16 mouse cellular contexts compared by ENCODE assay signal in genomic region chr6:145438851-145439250, GRCm38 (mm10).
"Had no signal": no experiment of that assay in that cellular context is flagged by ENCODE, and none has a peak within 500 bp of the region (broad histone marks: within the 10 kb centered on the region; RNA-seq: fewer than 3 reads in every experiment).

No protein-coding gene starts in this region.

- H3K4me2 ChIP-seq: kidney, embryonic 15.5 days; liver, embryonic 13.5 days; lung, embryonic 14.5 days; midbrain, embryonic 12.5 days; midbrain, embryonic 15.5 days; neural tube, embryonic 12.5 days; neural tube, embryonic 15.5 days had no signal

- H3K9ac ChIP-seq: kidney, embryonic 15.5 days; liver, embryonic 13.5 days; lung, embryonic 14.5 days; midbrain, embryonic 12.5 days; midbrain, embryonic 15.5 days; neural tube, embryonic 12.5 days; neural tube, embryonic 15.5 days had no signal

- H3K9me3 ChIP-seq: kidney, embryonic 15.5 days; liver, embryonic 13.5 days; midbrain, embryonic 12.5 days; midbrain, embryonic 15.5 days; neural tube, embryonic 12.5 days; neural tube, embryonic 15.5 days had no signal

- H3K27ac ChIP-seq: kidney, embryonic 15.5 days; liver, embryonic 13.5 days; midbrain, embryonic 12.5 days; midbrain, embryonic 15.5 days; neural tube, embryonic 12.5 days; neural tube, embryonic 15.5 days; stomach, postnatal 0 days had no signal

- H3K4me1 ChIP-seq: liver, embryonic 13.5 days; midbrain, embryonic 12.5 days; midbrain, embryonic 15.5 days; neural tube, embryonic 12.5 days; neural tube, embryonic 15.5 days had no signal

- ATAC-seq: midbrain, embryonic 15.5 days had no signal

- DNase-seq: kidney, adult 11 months; kidney, adult 8-10 months; kidney, postnatal 10 days; kidney, postnatal 36 days; liver, embryonic 13.5 days; lung, embryonic 14.5 days; lung, postnatal 10 days; lung, postnatal 36 days; thymus, adult 2 months; thymus, postnatal 36 days had no signal

- H3K4me3 ChIP-seq: kidney, embryonic 15.5 days; liver, embryonic 13.5 days; midbrain, embryonic 12.5 days; midbrain, embryonic 15.5 days; neural tube, embryonic 12.5 days; neural tube, embryonic 15.5 days had no signal

- H3K36me3 ChIP-seq: kidney, embryonic 15.5 days; liver, embryonic 13.5 days; midbrain, embryonic 12.5 days; midbrain, embryonic 15.5 days; neural tube, embryonic 12.5 days; neural tube, embryonic 15.5 days had no signal

- H3K27me3 ChIP-seq: kidney, embryonic 15.5 days; liver, embryonic 13.5 days; midbrain, embryonic 12.5 days; midbrain, embryonic 15.5 days; neural tube, embryonic 12.5 days; neural tube, embryonic 15.5 days had no signal
